Mouse (Mus musculus) hindbrain, embryonic 10.5 days (tissue): ENCODE data around the gene Tox3. TPM values are rescaled to one million over a fixed set of nuclear protein-coding genes. Genes with fewer than 3 reads are reported as not detected.

Source experiments
- DNase-seq: peaks from one replicate; pipeline ENCODE4 v3.0.0-alpha.2; 2017; ENCODE audit warnings: low spot score
- H3K27ac ChIP-seq: fragments of 300-500 bp; sonication (generic); 2 replicates; pipeline ENCODE4 v1.5.1; 2016; ENCODE audit warnings: mild to moderate bottlenecking, moderate library complexity
- H3K27me3 ChIP-seq: fragments of 300-500 bp; sonication (generic); 2 replicates; pipeline ENCODE4 v1.6.1; 2016; ENCODE audit warnings: mild to moderate bottlenecking; ENCODE audit not compliant: poor library complexity, insufficient read depth, severe bottlenecking
- H3K36me3 ChIP-seq: fragments of 300-500 bp; sonication (generic); 2 replicates; pipeline ENCODE4 v1.6.1; 2016; ENCODE audit warnings: mild to moderate bottlenecking, moderate library complexity
- H3K4me1 ChIP-seq: fragments of 300-500 bp; sonication (generic); replicated peaks from 2 replicates; pipeline ENCODE4 v1.6.1; 2016; ENCODE audit warnings: mild to moderate bottlenecking
- H3K4me3 ChIP-seq: fragments of 300-500 bp; sonication (generic); 2 replicates; pipeline ENCODE4 v1.5.1; 2016; ENCODE audit warnings: mild to moderate bottlenecking, moderate library complexity
- H3K9me3 ChIP-seq: fragments of 300-500 bp; sonication (generic); 2 replicates; pipeline ENCODE4 v1.6.1; 2016; ENCODE audit warnings: mild to moderate bottlenecking, moderate library complexity
- WGBS: fragments of 180-500 bp; shearing (Covaris S2); methylation state at CpG from one replicate; pipeline ENCODE4 v1.1.7; 2016; 5-methylcytosine and 5-hydroxymethylcytosine counted together
- polyA plus RNA-seq: library from polyadenylated mRNA; unstranded; fragments of >200 nt; fragmentation: Nextera tagmentation; extraction: Ambion mirVana; gene quantifications from 2 replicates; pipeline ENCODE4 v1.2.1, GENCODE M21; 2016

Gene Tox3
- polyA plus RNA-seq, 1 experiment from 2014 or later, result 24.4 TPM

GRCm38 (mm10) chr8:90302951-90303350, 45.2 kb downstream of the Tox3 start:
- 81% methylated on average over 12 of the region's 12 CpGs for WGBS
- H3K4me3 ChIP-seq, result no peak overlapping the region
- H3K27ac ChIP-seq, result no peak overlapping the region

GRCm38 (mm10) chr8:90302252-90302651, 45.9 kb downstream of the Tox3 start:
- no peak for DNase-seq
- WGBS, result 91% methylated on average over 5 of the region's 5 CpGs
- Histone ChIP-seq H3K9me3 (0 out of 2 replicates have a peak, but pooled peaks cover 8% of the 10 kb centered on the region), H3K4me3 (no peak overlapping the region), H3K27ac (no peak overlapping the region), H3K4me1 (peaks cover 37% of the 10 kb centered on the region), H3K27me3 (no peaks in the 10 kb centered on the region), H3K36me3 (peaks cover 27% of the 10 kb centered on the region)

More at GRCm38 (mm10) chr8:90302951-90303350, 45.2 kb downstream of the Tox3 start:
- H3K36me3 ChIP-seq, result peaks cover 32% of the 10 kb centered on the region
- H3K27me3 ChIP-seq, result no peaks in the 10 kb centered on the region
- no peak for DNase-seq
- 0 out of 2 replicates have a peak, but pooled peaks cover 8% of the 10 kb centered on the region for H3K9me3 ChIP-seq
- peaks cover 38% of the 10 kb centered on the region for H3K4me1 ChIP-seq

DNA sequence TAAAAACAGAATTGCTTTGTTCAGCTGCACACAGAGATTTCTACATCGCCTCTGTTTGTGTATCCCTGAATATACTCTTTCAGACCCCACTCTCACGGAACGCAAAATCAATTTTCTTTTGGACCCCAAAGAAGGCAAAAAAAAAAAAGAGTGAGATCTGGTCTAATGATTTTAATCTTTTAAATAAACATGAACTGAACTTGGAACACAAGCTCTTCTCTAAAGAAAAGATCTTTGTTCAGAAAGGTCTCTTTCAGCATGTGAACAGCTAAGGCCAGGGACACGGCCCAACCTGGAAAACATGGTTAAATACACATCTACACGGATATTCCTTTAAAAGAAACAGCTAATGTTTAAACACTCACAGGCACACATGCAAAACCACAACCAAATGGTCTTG, 46.6 kb downstream of the Tox3 start:
- H3K27ac ChIP-seq, result peak overlapping the region; percentile 35; the same call in 1 of the 2 replicates
- WGBS, result 70% methylated on average over 5 of the region's 5 CpGs
- H3K4me1 ChIP-seq, result peaks cover 37% of the 10 kb centered on the region
- 0 out of 2 replicates have a peak, but pooled peaks cover 4% of the 10 kb centered on the region for H3K9me3 ChIP-seq
- peaks cover 27% of the 10 kb centered on the region for H3K36me3 ChIP-seq
- no peak for DNase-seq
- H3K27me3 ChIP-seq, result no peaks in the 10 kb centered on the region
- H3K4me3 ChIP-seq, result no peak overlapping the region

DNA sequence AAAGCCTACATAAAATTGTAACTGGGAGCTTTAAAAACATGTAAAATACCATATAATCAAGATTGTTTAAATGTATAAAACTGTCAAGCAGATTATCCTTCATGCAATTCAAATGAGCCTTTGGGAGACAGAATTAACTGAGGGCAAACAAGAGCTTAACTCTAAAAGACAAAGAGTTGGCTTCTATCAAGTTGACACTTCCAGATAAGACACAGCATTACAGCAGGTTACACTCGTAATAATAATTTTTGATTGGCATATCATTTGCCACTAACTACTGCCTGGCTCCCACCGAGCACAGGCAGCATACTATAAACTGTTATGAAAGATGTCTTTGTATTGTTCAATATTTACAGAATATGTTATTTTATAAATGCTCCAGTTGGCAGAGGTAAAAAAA, 47.2 kb downstream of the Tox3 start:
- no peak overlapping the region for H3K27ac ChIP-seq
- 68% methylated on average over 2 of the region's 2 CpGs for WGBS
- DNase-seq, result no peak

DNA sequence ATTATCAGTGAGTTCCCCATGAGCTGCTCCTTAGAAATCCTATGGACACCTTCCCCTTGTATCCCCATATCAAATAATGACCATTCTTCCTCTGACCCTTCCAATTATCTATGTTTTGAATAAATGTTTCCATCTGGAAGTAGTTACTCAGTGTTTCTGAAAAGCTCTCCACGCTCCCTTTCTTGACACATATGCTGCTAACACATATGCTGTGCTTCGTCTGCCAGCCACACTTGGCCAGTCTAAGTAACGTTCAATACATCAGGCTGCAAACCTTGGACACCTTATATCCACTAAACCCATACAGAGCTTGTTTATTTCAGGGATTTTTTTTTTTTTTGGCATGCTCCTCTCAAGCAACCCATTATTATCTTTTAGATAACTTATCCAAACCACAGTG, 54.1 kb downstream of the Tox3 start:
- no peaks in the 10 kb centered on the region for H3K9me3 ChIP-seq
- H3K27ac ChIP-seq, result no peak overlapping the region
- H3K4me1 ChIP-seq, result 0 out of 2 replicates have a peak, but pooled peaks cover 3% of the 10 kb centered on the region
- DNase-seq, result no peak
- H3K4me3 ChIP-seq, result no peak overlapping the region
- no peaks in the 10 kb centered on the region for H3K27me3 ChIP-seq
- 89% methylated on average over 3 of the region's 3 CpGs for WGBS
- H3K36me3 ChIP-seq, result peaks cover 80% of the 10 kb centered on the region

More for the DNA sequence above, 47.2 kb downstream of the Tox3 start:
- H3K4me3 ChIP-seq, result no peak overlapping the region
- H3K36me3 ChIP-seq, result peaks cover 28% of the 10 kb centered on the region
- H3K9me3 ChIP-seq, result no peaks in the 10 kb centered on the region
- H3K27me3 ChIP-seq, result no peaks in the 10 kb centered on the region
- peaks cover 37% of the 10 kb centered on the region for H3K4me1 ChIP-seq

DNA sequence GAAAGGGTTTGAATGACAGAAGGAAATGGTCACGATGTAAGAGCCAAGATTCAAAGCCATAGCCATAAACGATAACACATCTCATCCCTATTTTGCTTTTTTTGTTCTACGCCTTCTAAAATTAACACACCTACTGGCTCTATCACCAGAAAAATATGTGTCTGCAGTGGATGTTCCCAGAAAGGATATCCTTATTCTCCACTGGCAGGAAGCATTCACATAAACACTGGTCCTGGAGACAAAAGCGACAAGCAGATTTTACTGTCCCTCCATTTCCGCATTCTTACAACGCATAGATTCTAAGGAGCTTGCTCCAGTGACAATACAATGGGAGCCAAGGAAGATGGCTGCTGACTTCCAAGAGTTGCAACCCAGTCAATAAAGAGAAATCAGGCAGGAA, 57.3 kb downstream of the Tox3 start:
- Histone ChIP-seq H3K27me3 (no peaks in the 10 kb centered on the region), H3K4me3 (no peak overlapping the region), H3K27ac (no peak overlapping the region), H3K36me3 (peaks cover 58% of the 10 kb centered on the region), H3K9me3 (no peaks in the 10 kb centered on the region), H3K4me1 (0 out of 2 replicates have a peak, but pooled peaks cover 3% of the 10 kb centered on the region)
- WGBS, result 93% methylated on average over 6 of the region's 6 CpGs
- DNase-seq, result no peak

DNA sequence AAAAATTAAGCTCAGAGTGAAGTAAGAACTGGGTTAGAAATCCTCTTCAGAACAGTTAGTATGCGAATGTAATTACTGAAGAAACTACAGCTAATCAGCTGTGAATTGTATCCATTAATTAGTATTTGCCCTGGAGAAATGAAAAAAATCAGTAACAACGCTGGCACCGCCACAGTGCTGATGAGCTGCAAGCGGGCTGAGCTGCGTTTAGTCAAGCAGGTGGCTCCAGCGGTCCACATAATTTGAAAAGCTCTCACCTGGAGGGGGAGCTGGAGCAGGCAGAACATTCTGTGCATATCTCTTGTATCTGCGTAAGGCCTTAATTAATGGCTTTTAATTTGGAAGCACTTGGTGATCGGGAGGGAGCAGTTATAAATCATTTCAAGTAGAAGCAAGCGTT, 71.4 kb downstream of the Tox3 start:
- DNase-seq, result no peak
- Histone ChIP-seq H3K9me3 (no peaks in the 10 kb centered on the region), H3K36me3 (peaks cover 11% of the 10 kb centered on the region; the same call in 1 of the 2 replicates), H3K27me3 (no peaks in the 10 kb centered on the region), H3K27ac (no peak overlapping the region), H3K4me1 (peaks cover 33% of the 10 kb centered on the region), H3K4me3 (no peak overlapping the region)
- 86% methylated on average over 9 of the region's 9 CpGs for WGBS

DNA sequence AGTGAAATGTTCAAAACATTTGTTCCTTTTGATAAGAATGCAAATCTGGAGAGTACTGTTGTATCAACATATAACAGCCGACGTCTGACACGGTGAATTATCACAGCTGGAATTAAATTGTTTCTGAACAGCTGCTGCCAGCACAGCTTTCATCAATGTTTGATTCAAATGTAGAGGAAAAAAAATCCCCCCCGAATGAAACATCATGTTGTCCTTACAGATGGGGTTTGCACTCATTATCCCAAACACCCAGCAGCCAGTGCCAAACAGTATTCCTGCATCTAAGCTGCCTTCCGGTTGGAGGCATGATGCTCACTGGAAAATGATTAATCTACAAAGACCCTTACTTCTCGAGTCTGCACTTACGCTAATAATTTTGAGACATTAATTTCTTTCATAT, 75.0 kb downstream of the Tox3 start:
- Histone ChIP-seq H3K4me3 (no peak overlapping the region), H3K9me3 (no peaks in the 10 kb centered on the region), H3K4me1 (peaks cover 33% of the 10 kb centered on the region), H3K36me3 (peaks cover 16% of the 10 kb centered on the region), H3K27ac (no peak overlapping the region), H3K27me3 (no peaks in the 10 kb centered on the region)
- no peak for DNase-seq
- 61% methylated on average over 7 of the region's 7 CpGs for WGBS

GRCm38 (mm10) chr8:90271920-90272319, 76.2 kb downstream of the Tox3 start:
- Histone ChIP-seq H3K4me3 (no peak overlapping the region), H3K9me3 (no peaks in the 10 kb centered on the region), H3K4me1 (peaks cover 32% of the 10 kb centered on the region), H3K27me3 (no peaks in the 10 kb centered on the region), H3K36me3 (peaks cover 16% of the 10 kb centered on the region), H3K27ac (no peak overlapping the region)
- 88% methylated on average over 10 of the region's 10 CpGs for WGBS
- no peak for DNase-seq

- Histone ChIP-seq H3K4me3 (no peak overlapping the region), H3K9me3 (no peaks in the 10 kb centered on the region), H3K27ac (no peak overlapping the region), H3K4me1 (peaks cover 6% of the 10 kb centered on the region; the same call in 1 of the 2 replicates), H3K36me3 (peaks cover 26% of the 10 kb centered on the region), H3K27me3 (no peaks in the 10 kb centered on the region)
- WGBS, result 68% methylated on average over 12 of the region's 12 CpGs
- DNase-seq, result no peak
These were observed 80.4 kb downstream of the Tox3 start for GRCm38 (mm10) chr8:90267698-90268256.

DNA sequence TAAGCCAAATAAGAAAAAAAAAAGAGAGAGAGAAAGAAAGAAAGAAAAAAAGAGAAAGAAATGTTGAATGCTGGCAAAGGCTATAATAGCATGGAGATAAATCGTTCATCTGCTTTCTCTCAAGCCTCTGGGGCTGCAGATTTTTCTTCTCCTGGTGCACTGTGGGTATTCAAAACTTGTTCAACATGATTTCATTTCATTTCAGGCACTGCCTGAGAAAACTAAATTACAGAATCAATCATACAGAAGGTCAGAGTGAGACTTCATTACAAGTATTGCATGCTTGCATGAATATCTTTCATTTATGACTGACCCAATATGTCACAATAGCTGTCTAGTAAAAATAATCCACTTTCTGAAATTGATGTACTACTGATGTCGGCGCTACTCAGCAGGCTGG, 81.2 kb downstream of the Tox3 start:
- no peaks in the 10 kb centered on the region for H3K27me3 ChIP-seq
- peaks cover 29% of the 10 kb centered on the region for H3K36me3 ChIP-seq
- no peak for DNase-seq
- H3K4me3 ChIP-seq, result no peak overlapping the region
- 88% methylated on average over 3 of the region's 3 CpGs for WGBS
- no peak overlapping the region for H3K27ac ChIP-seq
- H3K4me1 ChIP-seq, result peaks cover 6% of the 10 kb centered on the region; the same call in 1 of the 2 replicates
- H3K9me3 ChIP-seq, result no peaks in the 10 kb centered on the region

DNA sequence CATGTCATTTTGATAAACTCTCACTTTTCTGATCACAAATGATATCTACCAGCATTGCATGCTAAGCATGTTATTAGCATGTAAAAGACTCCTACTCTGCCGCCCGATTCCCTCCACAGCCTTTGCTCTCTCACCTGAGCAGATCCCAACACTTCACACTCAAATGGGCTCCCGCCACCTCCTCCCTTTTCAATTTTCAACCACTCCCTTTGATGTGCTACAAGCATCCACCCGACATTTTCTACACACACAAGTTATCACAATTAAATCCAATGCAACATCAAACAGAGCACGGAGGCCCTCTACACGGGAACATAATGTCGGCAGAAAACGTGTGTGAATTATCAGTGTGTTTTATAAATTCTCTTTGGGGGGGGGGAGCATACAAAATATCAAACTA, 81.9 kb downstream of the Tox3 start:
- no peak overlapping the region for H3K27ac ChIP-seq
- H3K4me3 ChIP-seq, result no peak overlapping the region
- 91% methylated on average over 8 of the region's 8 CpGs for WGBS

DNA sequence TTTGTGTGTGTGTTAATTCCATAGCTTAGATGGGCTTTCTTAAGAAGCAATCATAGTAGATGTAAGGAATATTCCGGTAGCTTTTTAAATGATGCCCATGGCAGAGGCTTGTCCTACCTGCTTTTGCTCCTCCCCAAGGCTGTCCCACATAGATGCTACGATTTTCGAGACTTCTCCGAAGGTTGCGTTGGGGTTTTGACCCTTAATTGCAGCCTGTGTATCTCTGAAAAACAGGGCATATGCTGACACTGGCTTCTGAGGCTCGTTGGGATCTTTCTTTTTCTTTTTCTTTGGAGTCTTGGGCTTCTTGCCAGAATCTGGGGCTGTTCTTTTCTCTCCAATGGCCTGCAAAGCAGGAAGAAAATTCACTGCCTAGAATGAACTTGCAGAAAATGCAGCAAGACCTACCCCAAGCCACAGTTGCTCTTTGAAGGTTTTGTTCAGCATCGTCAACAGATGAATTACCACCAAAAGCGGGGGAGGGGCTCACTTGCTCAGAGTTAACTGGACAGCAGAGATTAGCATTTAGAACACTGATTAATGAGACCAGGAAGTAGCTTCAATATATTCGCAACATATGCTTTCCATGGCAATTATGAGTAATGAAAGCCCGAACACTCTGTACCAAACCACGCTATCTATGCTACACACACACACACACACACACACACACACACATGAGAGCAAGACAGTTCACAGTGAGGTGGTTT, 93.8 kb downstream of the Tox3 start:
- peak; percentile 38 for DNase-seq
- H3K4me3 ChIP-seq, result no peak overlapping the region
- H3K4me1 ChIP-seq, result peaks cover 14% of the 10 kb centered on the region
- peak overlapping the region; percentile 59 for H3K27ac ChIP-seq
- H3K9me3 ChIP-seq, result no peaks in the 10 kb centered on the region
- 79% methylated on average over 11 of the region's 11 CpGs for WGBS
- peaks cover 86% of the 10 kb centered on the region for H3K36me3 ChIP-seq
- H3K27me3 ChIP-seq, result no peaks in the 10 kb centered on the region

More for the DNA sequence above, 81.9 kb downstream of the Tox3 start:
- Histone ChIP-seq H3K4me1 (peaks cover 6% of the 10 kb centered on the region; the same call in 1 of the 2 replicates), H3K27me3 (no peaks in the 10 kb centered on the region), H3K9me3 (no peaks in the 10 kb centered on the region), H3K36me3 (peaks cover 28% of the 10 kb centered on the region)
- no peak for DNase-seq
